Mouse (Mus musculus): ENCODE results near the gene Fbn1. TPM values are rescaled to one million over a fixed set of nuclear protein-coding genes. Genes with fewer than 3 reads are reported as not detected.

Fbn1 gene
- total and polyA plus RNA-seq, 3 experiments: 0.04 to 0.17 (median 0.09) TPM

- no peaks in the 10 kb centered on the region for H3K36me3 ChIP-seq (replicated peaks in 1 of 2; ENCODE audit: control insufficient read depth in 1 of 2, insufficient read depth in 1 of 2, low read length in 1 of 2)
- H3K4me3 ChIP-seq (replicated peaks in 1 of 3; ENCODE audit: low read depth in 2 of 3, low read length in 2 of 3, poor library complexity in 1 of 3): no peak overlapping the region
- H3K4me2 ChIP-seq (ENCODE audit: insufficient read depth, low read depth, poor library complexity, severe bottlenecking): no peak overlapping the region
- in situ Hi-C loops (cut with MboI; ENCODE audit: low pct_ligation_motif_present, low pct_unique_long_range_greater_than_20kb, low sequenced_read_pairs): no loop called here
- H3K27me3 ChIP-seq (replicated peaks): no peaks in the 10 kb centered on the region
- TF ChIP-seq MXI1 (IDR thresholded peaks at IDR 0.05; ENCODE audit: low read depth, low read length) (no peak), MAX (IDR thresholded peaks at IDR 0.05; ENCODE audit: low read length) (no peak), SMC3 (IDR thresholded peaks at IDR 0.05; ENCODE audit: low read depth, low read length) (no peak), MAZ (IDR thresholded peaks at IDR 0.05; ENCODE audit: low read depth, low read length) (no peak), IRF4 (IDR thresholded peaks at IDR 0.05; ENCODE audit: low read depth, low read length) (no peak)
- no peaks in the 10 kb centered on the region for H3K9me3 ChIP-seq (replicated peaks; ENCODE audit: low read length)
- no peaks in the 10 kb centered on the region for H3K4me1 ChIP-seq (ENCODE audit: control insufficient read depth in 1 of 2, insufficient read depth in 2 of 2)
- H3K79me2 ChIP-seq (replicated peaks; ENCODE audit: control insufficient read depth, extremely low read depth, insufficient read depth, poor library complexity, severe bottlenecking): no peaks in the 10 kb centered on the region
- no peak overlapping the region for H3K9ac ChIP-seq (ENCODE audit: insufficient read depth, low read depth)
- no peak for DNase-seq (ENCODE audit: extremely low read depth)
- dilution Hi-C loops (cut with MboI; ENCODE audit: extremely low pct_ligation_motif_present, extremely low pct_unique_long_range_greater_than_20kb, low sequenced_read_pairs): no loop called here
- no peak overlapping the region for H3K27ac ChIP-seq (ENCODE audit: insufficient read depth, low read depth)
These were observed 103.2 kb downstream of the Fbn1 start for GRCm38 (mm10) chr2:125404509-125405105.

- no peaks in the 10 kb centered on the region for H3K79me2 ChIP-seq (replicated peaks; ENCODE audit: control insufficient read depth, extremely low read depth, insufficient read depth, poor library complexity, severe bottlenecking)
- no peaks in the 10 kb centered on the region for H3K4me1 ChIP-seq (ENCODE audit: control insufficient read depth in 1 of 2, insufficient read depth in 2 of 2)
- H3K9ac ChIP-seq (ENCODE audit: insufficient read depth, low read depth): no peak overlapping the region
- H3K4me3 ChIP-seq (replicated peaks in 1 of 3; ENCODE audit: low read depth in 2 of 3, low read length in 2 of 3, poor library complexity in 1 of 3): no peak overlapping the region
- H3K36me3 ChIP-seq (replicated peaks in 1 of 2; ENCODE audit: control insufficient read depth in 1 of 2, insufficient read depth in 1 of 2, low read length in 1 of 2): no peaks in the 10 kb centered on the region
- H3K27ac ChIP-seq (ENCODE audit: insufficient read depth, low read depth): no peak overlapping the region
- DNase-seq (ENCODE audit: extremely low read depth): no peak
- no peaks in the 10 kb centered on the region for H3K27me3 ChIP-seq (replicated peaks)
- no peak overlapping the region for H3K4me2 ChIP-seq (ENCODE audit: insufficient read depth, low read depth, poor library complexity, severe bottlenecking)
- TF ChIP-seq MAX (IDR thresholded peaks at IDR 0.05; ENCODE audit: low read length): no peak
- TF ChIP-seq MAFK (IDR thresholded peaks at IDR 0.05; ENCODE audit: insufficient replicate concordance, low read length): no peak
- no peak for TF ChIP-seq PAX5 (IDR thresholded peaks at IDR 0.05; ENCODE audit: low read length)
- TF ChIP-seq MAZ (IDR thresholded peaks at IDR 0.05; ENCODE audit: low read depth, low read length): no peak
- TF ChIP-seq ELF1 (IDR thresholded peaks at IDR 0.05; ENCODE audit: low read depth, low read length): no peak
- TF ChIP-seq KAT2A (IDR thresholded peaks at IDR 0.05; ENCODE audit: insufficient replicate concordance, low read length): no peak
- H3K9me3 ChIP-seq (replicated peaks; ENCODE audit: low read length): no peaks in the 10 kb centered on the region
- dilution Hi-C loops (cut with MboI; ENCODE audit: extremely low pct_ligation_motif_present, extremely low pct_unique_long_range_greater_than_20kb, low sequenced_read_pairs): no loop called here
- in situ Hi-C loops (cut with MboI; ENCODE audit: low pct_ligation_motif_present, low pct_unique_long_range_greater_than_20kb, low sequenced_read_pairs): no loop called here
These were observed 105.5 kb downstream of the Fbn1 start for GRCm38 (mm10) chr2:125402276-125402675.

GRCm38 (mm10) chr2:125400121-125400520 lies 107.7 kb downstream of the Fbn1 start:
- Histone ChIP-seq H3K4me1 (ENCODE audit: control insufficient read depth in 1 of 2, insufficient read depth in 2 of 2) (peaks cover 0 to 5% of the 10 kb centered on the region in 2 experiments; a peak in 2 of 4 replicates), H3K4me3 (replicated peaks in 1 of 3; ENCODE audit: low read depth in 2 of 3, low read length in 2 of 3, poor library complexity in 1 of 3) (no peak overlapping the region), H3K27me3 (replicated peaks) (no peaks in the 10 kb centered on the region), H3K9ac (ENCODE audit: insufficient read depth, low read depth) (no peak overlapping the region), H3K36me3 (replicated peaks in 1 of 2; ENCODE audit: control insufficient read depth in 1 of 2, insufficient read depth in 1 of 2, low read length in 1 of 2) (no peaks in the 10 kb centered on the region), H3K9me3 (replicated peaks; ENCODE audit: low read length) (no peaks in the 10 kb centered on the region), H3K27ac (ENCODE audit: insufficient read depth, low read depth) (no peak overlapping the region), H3K4me2 (ENCODE audit: insufficient read depth, low read depth, poor library complexity, severe bottlenecking) (no peak overlapping the region), H3K79me2 (replicated peaks; ENCODE audit: control insufficient read depth, extremely low read depth, insufficient read depth, poor library complexity, severe bottlenecking) (no peaks in the 10 kb centered on the region)
- no peak for TF ChIP-seq JUND (conservative IDR thresholded peaks at IDR 0.05; ENCODE audit: low read depth, low read length)
- TF ChIP-seq ZKSCAN1 (IDR thresholded peaks at IDR 0.05; ENCODE audit: borderline replicate concordance, low read depth, low read length): no peak
- no peak for TF ChIP-seq PAX5 (IDR thresholded peaks at IDR 0.05; ENCODE audit: low read length)
- TF ChIP-seq RCOR1 (conservative IDR thresholded peaks at IDR 0.05; ENCODE audit: low read depth, low read length): no peak
- TF ChIP-seq GABPA (IDR thresholded peaks at IDR 0.05; ENCODE audit: insufficient replicate concordance, low read depth, low read length): no peak
- no peak for TF ChIP-seq IRF4 (IDR thresholded peaks at IDR 0.05; ENCODE audit: low read depth, low read length)
- TF ChIP-seq CTCF (conservative IDR thresholded peaks at IDR 0.05 in 1 of 2, IDR thresholded peaks at IDR 0.05 in 1 of 2; ENCODE audit: low read depth in 2 of 2, low read length in 2 of 2): no peak
- no peak for TF ChIP-seq JUN (IDR thresholded peaks at IDR 0.05; ENCODE audit: insufficient read depth, low read depth, low read length)
- in situ Hi-C loops (cut with MboI; ENCODE audit: low pct_ligation_motif_present, low pct_unique_long_range_greater_than_20kb, low sequenced_read_pairs): no loop called here
- DNase-seq (ENCODE audit: extremely low read depth): no peak
- dilution Hi-C loops (cut with MboI; ENCODE audit: extremely low pct_ligation_motif_present, extremely low pct_unique_long_range_greater_than_20kb, low sequenced_read_pairs): no loop called here
